Mouse (Mus musculus) lung, adult 2 months (tissue): ENCODE data around the gene Rapgef5. TPM values are rescaled to one million over a fixed set of nuclear protein-coding genes. Genes with fewer than 3 reads are reported as not detected.

ENCODE experiments used
- DNase-seq: peaks from one replicate; pipeline ENCODE4 v3.0.0; 2022
- H3K4me1 ChIP-seq: fragments of 200-500 bp; 2 replicates; pipeline ENCODE4 v1.6.1; 2011; ENCODE audit warnings: low read length; ENCODE audit not compliant: control insufficient read depth, insufficient read depth
- H3K4me3 ChIP-seq: fragments of 200-500 bp; replicated peaks from 2 replicates; pipeline ENCODE3; 2011; ENCODE audit warnings: low read depth, mild to moderate bottlenecking, control low read depth, low read length; ENCODE audit errors: extremely low read depth
- CTCF ChIP-seq: fragments of 200-500 bp; IDR thresholded peaks from 2 replicates; pipeline ENCODE4 v1.5.1; 2011; ENCODE audit warnings: mild to moderate bottlenecking, low read length, control low read depth; ENCODE audit not compliant: insufficient read depth
- POLR2A ChIP-seq: fragments of 200-500 bp; IDR thresholded peaks from 2 replicates; pipeline ENCODE4 v1.6.1; 2011; ENCODE audit warnings: low read depth, mild to moderate bottlenecking, control low read depth, low read length, borderline replicate concordance; ENCODE audit errors: extremely low read depth
- WGBS: fragments of 180-500 bp; shearing (Covaris S2); methylation state at CpG from one replicate; pipeline ENCODE4 v1.1.7; 2018; 5-methylcytosine and 5-hydroxymethylcytosine counted together
- polyA plus RNA-seq: library from polyadenylated mRNA; depleted of rRNA; stranded (reverse); fragments of >200 nt; gene quantifications from 2 replicates; pipeline ENCODE4 v1.2.3, GENCODE M21; 2012

Gene Rapgef5
- polyA plus RNA-seq, 1 experiment, result 56.6 TPM

- peaks cover 4% of the 10 kb centered on the region for H3K4me1 ChIP-seq
- DNase-seq, result no peak
- 66% methylated on average over 3 of the region's 3 CpGs for WGBS
- TF ChIP-seq CTCF (no peak), POLR2A (no peak)
- H3K4me3 ChIP-seq, result no peak overlapping the region
Observed at GRCm38 (mm10) chr12:117699950-117700665, 183.8 kb downstream of the Rapgef5 start.

- Histone ChIP-seq H3K4me1 (peaks cover 4% of the 10 kb centered on the region), H3K4me3 (no peak overlapping the region)
- 62% methylated on average over 6 of the region's 6 CpGs for WGBS
- no peak for DNase-seq
- no peak for TF ChIP-seq POLR2A
- no peak for TF ChIP-seq CTCF
Observed at GRCm38 (mm10) chr12:117700927-117701326, 184.6 kb downstream of the Rapgef5 start.

- no peak for TF ChIP-seq POLR2A
- TF ChIP-seq CTCF, result no peak
- peaks cover 4% of the 10 kb centered on the region for H3K4me1 ChIP-seq
- 86% methylated on average over 8 of the region's 8 CpGs for WGBS
- DNase-seq, result no peak
- no peak overlapping the region for H3K4me3 ChIP-seq
Observed at GRCm38 (mm10) chr12:117702291-117702690, 186.0 kb downstream of the Rapgef5 start.

- no peak for DNase-seq
- H3K4me1 ChIP-seq, result peaks cover 4% of the 10 kb centered on the region
- TF ChIP-seq CTCF (no peak), POLR2A (no peak)
- 81% methylated on average over 9 of the region's 9 CpGs for WGBS
- no peak overlapping the region for H3K4me3 ChIP-seq
Observed at GRCm38 (mm10) chr12:117702928-117703327, 186.6 kb downstream of the Rapgef5 start.

- no peak overlapping the region for H3K4me3 ChIP-seq
- 66% methylated on average over 2 of the region's 2 CpGs for WGBS
Observed at GRCm38 (mm10) chr12:117703413-117703812, 187.1 kb downstream of the Rapgef5 start.

GRCm38 (mm10) chr12:117705308-117705707 lies 189.0 kb downstream of the Rapgef5 start:
- 72% methylated on average over 3 of the region's 3 CpGs for WGBS
- no peak for DNase-seq
- no peak for TF ChIP-seq POLR2A
- TF ChIP-seq CTCF, result no peak
- H3K4me1 ChIP-seq, result peaks cover 3% of the 10 kb centered on the region
- no peak overlapping the region for H3K4me3 ChIP-seq

More at GRCm38 (mm10) chr12:117703413-117703812, 187.1 kb downstream of the Rapgef5 start:
- no peak for TF ChIP-seq POLR2A
- no peak for TF ChIP-seq CTCF
- peaks cover 4% of the 10 kb centered on the region for H3K4me1 ChIP-seq
- DNase-seq, result no peak

- TF ChIP-seq POLR2A (no peak), CTCF (no peak)
- no peak for DNase-seq
- 63% methylated on average over 12 of the region's 12 CpGs for WGBS
- no peak overlapping the region for H3K4me3 ChIP-seq
- H3K4me1 ChIP-seq, result peaks cover 3% of the 10 kb centered on the region; the same call in 1 of the 2 replicates
Observed at GRCm38 (mm10) chr12:117709280-117709679, 193.0 kb downstream of the Rapgef5 start.

GRCm38 (mm10) chr12:117712474-117712873 lies 196.2 kb downstream of the Rapgef5 start:
- 84% methylated on average over 6 of the region's 6 CpGs for WGBS
- TF ChIP-seq CTCF (no peak), POLR2A (no peak)
- peaks cover 3% of the 10 kb centered on the region; the same call in 1 of the 2 replicates for H3K4me1 ChIP-seq

GRCm38 (mm10) chr12:117713616-117714015 lies 197.3 kb downstream of the Rapgef5 start:
- 78% methylated on average over 6 of the region's 6 CpGs for WGBS
- TF ChIP-seq CTCF, result no peak
- no peak for TF ChIP-seq POLR2A
- no peak overlapping the region for H3K4me3 ChIP-seq

More at GRCm38 (mm10) chr12:117712474-117712873, 196.2 kb downstream of the Rapgef5 start:
- no peak overlapping the region for H3K4me3 ChIP-seq
- no peak for DNase-seq

More at GRCm38 (mm10) chr12:117713616-117714015, 197.3 kb downstream of the Rapgef5 start:
- peaks cover under 1% of the 10 kb centered on the region; the same call in 1 of the 2 replicates for H3K4me1 ChIP-seq
- DNase-seq, result no peak
